Mouse (Mus musculus) yolk sac, embryonic 10.5 days (tissue): Measurements from ENCODE around the gene Hist1h4k.

Experiments
- DNase-seq: peaks from one replicate; pipeline ENCODE4 v3.0.0-alpha.2; 2017; ENCODE audit warnings: low spot score

Gene Hist1h4k

GRCm38 (mm10) chr13:21718381-21719080 is 31.8 kb downstream of the Hist1h4k start:
- peak; percentile 70 for DNase-seq

GRCm38 (mm10) chr13:21717397-21718357 is 32.6 kb downstream of the Hist1h4k start, which contains the start of gene Hist1h3h:
Gene Hist1h3h, plus strand, starts transcription at chr13:21717659.
- DNase-seq = peak; percentile 95

- DNase-seq = peak; percentile 77
Measured at GRCm38 (mm10) chr13:21716540-21717391, 33.5 kb downstream of the Hist1h4k start.

- DNase-seq = peak; percentile 96
Measured at GRCm38 (mm10) chr13:21715864-21716539, 34.3 kb downstream of the Hist1h4k start, which contains the start of the genes Hist1h2bl and Hist1h2ai. Gene Hist1h2bl, minus strand, starts transcription at chr13:21716143. Gene Hist1h2ai, plus strand, starts transcription at chr13:21716422.

- peak; percentile 62 for DNase-seq
Measured at GRCm38 (mm10) chr13:21715131-21715863, 35.0 kb downstream of the Hist1h4k start.

- DNase-seq = peak; percentile 64
Measured at GRCm38 (mm10) chr13:21714725-21715124, 35.6 kb downstream of the Hist1h4k start.

- DNase-seq = no peak
Measured at GRCm38 (mm10) chr13:21711698-21712097, 38.6 kb downstream of the Hist1h4k start.

- DNase-seq = peak; percentile 81
Measured at GRCm38 (mm10) chr13:21710821-21711525, 39.3 kb downstream of the Hist1h4k start.

GRCm38 (mm10) chr13:21710031-21710711 is 40.1 kb downstream of the Hist1h4k start:
- peak; percentile 89 for DNase-seq

- no peak for DNase-seq
Measured at GRCm38 (mm10) chr13:21706669-21707068, 43.6 kb downstream of the Hist1h4k start.
